Mouse (Mus musculus) neutrophil, adult 83 days (primary cell): ENCODE results near the gene Hnrnpl. TPM values are rescaled to one million over a fixed set of nuclear protein-coding genes. Genes with fewer than 3 reads are reported as not detected.

Experiments used
- total RNA-seq, 2 experiments: library from RNA; stranded (reverse); gene quantifications; one replicate each; pipeline ENCODE4 v1.2.4; 2023

Gene Hnrnpl
- total RNA-seq = 100 to 1,000 TPM; 377 to 403 TPM

DNA sequence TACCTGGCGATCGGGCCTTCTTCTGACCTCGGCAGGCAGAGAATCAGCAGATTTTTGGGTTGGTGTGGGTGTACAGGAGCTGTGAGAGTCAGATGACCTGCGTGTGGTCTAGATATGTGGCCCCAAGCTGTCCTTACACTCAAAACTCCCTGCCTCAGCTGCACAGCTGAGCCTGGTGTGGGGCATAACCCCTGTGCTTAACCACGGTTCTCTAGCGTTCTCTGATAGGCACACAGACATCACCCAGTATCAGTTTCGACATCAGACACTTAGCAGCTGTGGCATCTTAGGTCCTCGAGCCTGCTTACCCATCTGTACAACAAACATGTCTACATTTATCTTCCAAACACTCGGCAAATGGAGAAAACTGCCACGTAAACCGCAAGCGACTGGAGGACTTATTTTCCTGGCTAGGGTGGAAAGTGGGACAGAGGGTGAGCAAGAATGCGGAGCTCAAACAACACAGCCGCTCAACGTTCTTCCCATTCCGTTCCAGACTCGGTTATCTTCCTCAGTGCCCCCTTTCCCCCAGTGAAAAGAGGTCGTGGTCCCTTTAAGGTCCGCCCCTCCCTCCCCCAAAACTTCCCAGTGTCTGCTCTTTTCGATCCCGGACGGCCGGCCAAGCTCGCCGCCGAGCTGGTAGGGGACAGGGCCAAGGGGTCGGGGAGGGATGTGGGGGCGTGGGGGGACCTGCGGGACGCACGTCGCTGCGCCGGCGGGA lies at the start of gene Hnrnpl:
Gene Hnrnpl, plus strand, starts transcription at position 321 of the 721 bp plus-strand sequence.

DNA sequence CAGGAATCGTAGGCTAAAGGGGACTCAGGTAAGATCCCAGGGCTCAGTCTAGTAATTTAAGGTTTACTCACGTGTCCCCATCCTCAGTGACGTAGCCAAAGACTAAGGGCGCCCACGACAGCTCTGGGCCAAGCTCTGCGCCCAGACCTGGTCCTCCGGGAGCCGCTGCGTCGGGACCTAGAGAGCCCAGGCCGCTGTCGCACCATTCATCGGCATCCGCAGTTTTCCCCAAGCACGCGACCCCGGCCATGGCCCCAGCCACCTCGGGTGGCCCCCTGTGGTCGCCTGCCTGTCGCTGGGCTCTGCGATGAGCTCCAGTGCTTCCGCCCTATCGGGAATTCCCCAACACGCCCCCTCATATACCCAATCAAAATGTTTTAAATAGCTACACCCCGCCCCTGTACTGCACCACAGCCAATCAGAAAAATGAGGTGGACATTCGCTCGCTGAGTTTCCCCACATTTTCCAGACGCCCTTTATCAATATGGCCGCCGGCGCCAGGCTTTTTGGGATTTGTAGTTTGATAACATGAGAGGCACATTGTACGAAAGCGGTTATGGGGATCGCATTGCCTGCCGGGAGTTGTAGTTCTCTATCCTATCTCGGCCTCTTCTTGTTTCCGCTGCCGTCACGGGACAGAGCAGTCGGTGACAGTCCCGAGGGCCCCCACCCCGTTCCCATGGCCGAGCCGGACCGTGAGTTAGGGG lies 42.0 kb upstream of the Hnrnpl start, which contains the start of gene Sirt2:
Gene Sirt2, plus strand, starts transcription at position 563 of the 707 bp plus-strand sequence.

DNA sequence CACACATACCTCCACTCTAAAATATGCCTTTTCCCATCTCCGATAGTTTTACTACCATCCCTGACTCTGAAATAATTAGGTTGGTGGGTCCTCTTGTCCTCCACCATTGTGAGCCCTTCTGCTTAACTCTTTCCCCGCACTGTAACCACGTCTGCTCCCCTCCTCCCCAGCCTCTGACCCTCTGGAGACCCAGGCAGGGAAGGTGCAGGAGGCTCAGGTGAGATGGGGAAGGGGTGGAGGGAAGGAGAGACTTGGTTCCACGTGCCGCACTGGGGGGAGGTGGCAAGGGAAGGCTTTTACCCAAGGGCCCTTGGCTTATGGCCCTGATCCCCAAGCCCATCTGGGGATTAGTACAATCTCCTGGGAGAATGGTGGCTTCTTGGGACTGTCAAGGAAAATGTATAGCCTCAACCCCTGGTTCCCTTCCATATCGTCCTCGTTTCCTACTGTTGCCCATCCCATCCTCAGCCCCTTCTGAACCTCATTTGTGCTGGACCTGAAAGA lies 40.8 kb upstream of the Hnrnpl start, which contains the start of gene Nfkbib:
Gene Nfkbib, minus strand, starts transcription at position 51 of the 504 bp plus-strand sequence.

DNA sequence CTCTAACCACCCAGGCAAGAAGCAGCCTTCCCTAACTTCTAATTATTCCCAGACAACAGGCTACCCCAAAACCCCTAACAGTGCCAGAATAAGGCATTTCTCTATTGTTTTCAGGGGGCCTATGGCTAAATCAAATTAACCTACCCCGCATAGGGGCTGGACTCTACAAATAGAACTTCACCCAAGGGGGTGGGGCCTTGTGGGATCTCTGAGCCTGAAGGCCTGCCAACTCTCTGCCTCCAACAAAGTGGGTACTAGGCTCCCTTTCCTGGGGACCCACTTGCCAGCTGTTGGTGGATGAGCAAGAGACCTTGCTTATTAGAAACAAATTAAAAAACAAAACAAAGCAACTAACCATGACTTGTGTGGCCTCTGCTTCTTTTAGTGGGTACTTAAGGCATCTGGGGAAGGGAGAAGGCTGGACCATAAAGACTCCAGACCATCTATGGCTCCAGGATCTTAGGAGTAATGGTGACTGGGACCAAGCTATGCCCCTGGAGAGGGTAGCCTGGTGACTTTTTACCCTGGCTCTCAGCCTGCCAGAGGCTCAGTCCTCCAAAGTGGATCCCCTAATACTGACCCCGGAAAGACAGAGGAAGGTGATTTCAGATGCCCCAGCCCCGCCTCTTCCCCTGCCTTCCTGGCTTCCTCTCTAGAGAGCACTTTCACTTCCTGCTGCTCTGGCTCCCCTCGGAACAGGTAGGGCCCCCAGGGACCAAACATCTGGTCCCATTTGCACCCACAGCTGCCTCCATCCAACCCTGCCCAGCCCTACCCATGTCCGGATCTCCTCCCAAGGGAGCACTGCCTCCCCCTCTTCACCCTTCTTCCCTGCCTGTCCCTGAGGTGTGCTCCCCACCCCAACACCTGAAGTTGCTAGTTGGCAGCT lies 19.8 kb upstream of the Hnrnpl start, which contains the start of gene Rinl:
Gene Rinl, plus strand, starts transcription at position 663 of the 889 bp plus-strand sequence.

DNA sequence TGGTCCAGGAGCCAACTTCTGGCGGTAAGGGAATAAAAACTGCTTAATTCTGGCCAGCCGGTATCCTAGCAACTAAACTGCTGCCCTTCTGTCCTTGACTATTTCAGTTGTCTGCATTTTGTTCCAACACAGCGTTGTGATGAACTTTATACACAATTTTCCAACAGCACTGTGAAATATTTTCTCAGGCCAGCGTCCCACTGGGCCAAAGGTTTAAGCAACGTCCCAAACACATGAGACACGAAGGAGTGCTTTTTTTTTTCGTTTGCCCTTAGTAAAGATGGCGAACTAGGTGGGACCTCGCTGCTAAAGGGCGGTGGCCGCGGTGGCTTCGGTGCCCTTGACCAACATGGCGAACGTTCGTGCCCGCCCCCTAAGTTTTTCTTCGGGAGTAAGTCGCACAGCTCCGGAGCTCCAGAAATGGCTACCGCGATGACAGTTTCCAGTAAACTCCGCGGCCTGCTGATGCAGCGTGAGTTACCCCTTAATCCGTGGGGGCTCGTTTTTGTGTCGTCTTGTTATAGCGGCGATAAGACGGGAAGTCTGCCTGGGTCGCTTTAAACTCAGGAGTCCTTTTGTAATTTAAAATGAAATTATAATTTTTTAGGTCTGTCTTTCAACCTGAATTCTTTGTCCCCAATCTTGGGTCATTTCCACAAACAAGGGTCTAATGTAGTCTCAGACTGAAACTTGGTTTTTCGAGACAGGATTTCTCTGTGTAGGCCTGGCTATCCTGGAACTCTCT lies 16.8 kb downstream of the Hnrnpl start, which contains the start of gene Ech1:
Gene Ech1, plus strand, starts transcription at position 277 of the 745 bp plus-strand sequence.

DNA sequence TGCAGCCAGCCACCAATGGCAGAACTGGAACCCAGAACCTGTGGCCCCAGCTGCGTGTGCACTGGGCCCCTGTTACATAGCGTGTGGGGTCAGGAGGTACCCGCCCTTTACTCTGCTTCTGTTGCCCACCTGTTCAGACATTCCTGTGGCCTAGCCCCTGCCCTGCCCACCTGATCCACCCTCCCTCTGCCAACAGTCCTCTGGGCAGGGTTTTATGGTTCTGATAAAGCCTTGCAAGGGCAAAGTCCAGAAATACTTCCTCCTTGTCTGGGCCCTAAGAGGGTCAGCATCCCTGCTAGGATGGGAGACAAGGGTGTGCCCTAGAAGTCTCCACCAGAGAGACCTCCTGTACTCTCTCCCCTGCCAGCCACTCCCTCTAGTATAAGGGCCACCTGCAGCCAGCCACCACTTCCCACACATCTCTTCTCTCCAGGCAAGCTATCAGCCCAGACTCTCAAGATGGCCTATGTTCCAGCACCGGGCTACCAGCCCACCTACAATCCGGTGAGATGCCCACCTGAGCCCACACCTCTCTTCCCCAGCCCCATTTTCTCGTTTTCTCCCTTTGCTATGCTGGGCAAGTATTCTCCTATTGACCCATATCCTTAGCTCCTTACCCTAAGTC lies 25.5 kb downstream of the Hnrnpl start, which contains the start of gene Lgals4:
Gene Lgals4, plus strand, starts transcription at position 132 of the 625 bp plus-strand sequence.

DNA sequence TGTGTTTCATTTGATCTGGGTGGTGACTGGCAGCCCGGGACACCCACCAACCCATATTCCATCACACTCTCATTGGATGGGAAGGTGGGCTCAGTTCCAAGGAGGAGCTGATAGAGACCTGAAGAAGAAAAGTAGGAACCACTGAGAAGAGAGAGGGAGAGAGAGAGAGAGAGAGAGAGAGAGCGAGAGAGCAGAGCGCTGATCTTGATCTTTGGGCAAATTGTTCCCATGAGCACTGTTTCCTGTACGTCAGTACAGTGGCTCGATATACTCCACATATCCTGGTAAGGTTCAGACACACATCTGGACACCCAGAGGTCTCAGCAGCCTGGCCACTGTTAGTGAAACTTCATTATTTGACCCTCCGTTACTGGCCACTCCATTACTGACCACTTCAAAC lies 55.2 kb downstream of the Hnrnpl start, which contains the start of gene Lgals7:
Gene Lgals7, plus strand, starts transcription at position 314 of the 400 bp plus-strand sequence.

Other genes with a start within 250 kb of the Hnrnpl start
- gene Samd4b, start 210.4 kb upstream of the Hnrnpl start, total RNA-seq = 10 to 100 TPM; 36.5 to 42.9 TPM
- gene Pak4, start 210.4 kb upstream of the Hnrnpl start, total RNA-seq = 10 to 100 TPM; 12.1 to 12.6 TPM
- gene Acp7, start 177.2 kb upstream of the Hnrnpl start, total RNA-seq = not detected
- under 1 TPM; 0.18 to 0.33 TPM for gene Fbxo27, start 115.7 kb upstream of the Hnrnpl start, total RNA-seq
- gene Fbxo17, start 91.7 kb upstream of the Hnrnpl start, total RNA-seq = 1 to 10 TPM; 2.8 to 3.5 TPM
- gene Mrps12, start 66.7 kb upstream of the Hnrnpl start, total RNA-seq = 10 to 100 TPM; 18.5 to 22.3 TPM
- gene Sars2, start 66.5 kb upstream of the Hnrnpl start, total RNA-seq = 1 to 10 TPM; 8.6 to 8.7 TPM
- gene Ccer2, start 52.4 kb upstream of the Hnrnpl start, total RNA-seq = not detected
- 10 to 100 TPM; 59.4 to 63.6 TPM for gene Sirt2, start 41.8 kb upstream of the Hnrnpl start, total RNA-seq
- gene Nfkbib, start 41.0 kb upstream of the Hnrnpl start, total RNA-seq = 10 to 100 TPM; 34.4 to 38.3 TPM
- gene Rinl, start 19.6 kb upstream of the Hnrnpl start, total RNA-seq = 100 to 1,000 TPM in 1 of 2 experiments, 10 to 100 TPM in 1; 99.8 to 101 TPM
- 100 to 1,000 TPM; 105 to 107 TPM for gene Ech1, start 16.7 kb downstream of the Hnrnpl start, total RNA-seq
- 10 to 100 TPM; 16.8 to 17.5 TPM for gene Lgals4, start 25.3 kb downstream of the Hnrnpl start, total RNA-seq
- gene Lgals7, start 55.3 kb downstream of the Hnrnpl start, total RNA-seq = not detected
- not detected for gene Capn12, start 72.9 kb downstream of the Hnrnpl start, total RNA-seq
- 100 to 1,000 TPM; 132 to 140 TPM for gene Actn4, start 153.8 kb downstream of the Hnrnpl start, total RNA-seq
- 100 to 1,000 TPM; 183 to 186 TPM for gene Eif3k, start 173.3 kb downstream of the Hnrnpl start, total RNA-seq
- gene Map4k1, start 173.5 kb downstream of the Hnrnpl start, total RNA-seq = 10 to 100 TPM; 39.2 to 44.9 TPM